Mouse (Mus musculus) CH12.LX (cell line): Measurements from ENCODE around the gene Dlgap1. TPM values are rescaled to one million over a fixed set of nuclear protein-coding genes. Genes with fewer than 3 reads are reported as not detected.
A peak's percentile ranks its signal among the peaks of the same experiment; 100 is the strongest.

Experiments
- DNase-seq: peaks from one replicate; pipeline ENCODE4 v3.0.0-alpha.2; 2013; ENCODE audit errors: extremely low read depth
- H3K27ac ChIP-seq: 2 replicates; pipeline ENCODE4 v1.5.1; 2012; ENCODE audit warnings: low read depth, mild to moderate bottlenecking, control low read depth, moderate library complexity; ENCODE audit not compliant: insufficient read depth
- H3K27me3 ChIP-seq: replicated peaks from 2 replicates; pipeline ENCODE3; 2012; ENCODE audit warnings: inconsistent platforms
- H3K36me3 ChIP-seq, 2 experiments: replicated peaks in 1 of 2; 2 replicates each; pipeline versions ENCODE3 to v1.6.1; 2012; ENCODE audit warnings: inconsistent platforms in 1 of 2, low read length in 1 of 2, mild to moderate bottlenecking in 1 of 2, mixed read lengths in 1 of 2, moderate library complexity in 1 of 2; ENCODE audit not compliant: control insufficient read depth in 1 of 2, insufficient read depth in 1 of 2
- H3K4me1 ChIP-seq, 2 experiments: 2 replicates each; pipeline ENCODE4 v1.6.1; 2012; ENCODE audit warnings: inconsistent platforms in 1 of 2, moderate library complexity in 1 of 2; ENCODE audit not compliant: insufficient read depth in 2 of 2, control insufficient read depth in 1 of 2
- H3K4me2 ChIP-seq: 2 replicates; pipeline ENCODE4 v1.6.1; 2012; ENCODE audit warnings: low read depth, mild to moderate bottlenecking, control low read depth; ENCODE audit not compliant: poor library complexity, insufficient read depth, severe bottlenecking
- H3K4me3 ChIP-seq, 3 experiments: fragments of 150-350 bp in 1 of 3; sonication (generic) in 1 of 3; replicated peaks in 1 of 3; 2 replicates each; pipeline versions ENCODE3 to v1.5.1; 2011 to 2012; ENCODE audit warnings: low read depth in 2 of 3, low read length in 2 of 3, mild to moderate bottlenecking in 2 of 3, moderate library complexity in 2 of 3, control low read depth in 1 of 3, improper control_type of control experiment in 1 of 3, inconsistent platforms in 1 of 3, mixed read lengths in 1 of 3; ENCODE audit not compliant: poor library complexity in 1 of 3
- H3K79me2 ChIP-seq: replicated peaks from 2 replicates; pipeline ENCODE4 v1.6.1; 2012; ENCODE audit warnings: mild to moderate bottlenecking, moderate library complexity; ENCODE audit not compliant: control insufficient read depth, poor library complexity, insufficient read depth, severe bottlenecking; ENCODE audit errors: extremely low read depth
- H3K9ac ChIP-seq: 2 replicates; pipeline ENCODE4 v1.6.1; 2012; ENCODE audit warnings: low read depth, mild to moderate bottlenecking, control low read depth, moderate library complexity; ENCODE audit not compliant: insufficient read depth
- H3K9me3 ChIP-seq: replicated peaks from 2 replicates; pipeline ENCODE3; 2012; ENCODE audit warnings: low read length, inconsistent platforms, mixed read lengths
- BHLHE40 ChIP-seq: IDR thresholded peaks from 2 replicates; pipeline ENCODE4 v1.6.1; 2011; ENCODE audit warnings: mild to moderate bottlenecking, low read depth, low read length, improper control_type of control experiment
- CHD1 ChIP-seq: IDR thresholded peaks from 2 replicates; pipeline ENCODE4 v1.6.1; 2012; ENCODE audit warnings: low read depth, low read length, improper control_type of control experiment, inconsistent platforms
- CHD2 ChIP-seq: IDR thresholded peaks from 2 replicates; pipeline ENCODE4 v1.6.1; 2011; ENCODE audit warnings: low read length, improper control_type of control experiment
- CTCF ChIP-seq, 2 experiments: IDR thresholded peaks in 1 of 2; conservative IDR thresholded peaks in 1 of 2; 2 replicates each; pipeline ENCODE4 v1.5.1; 2011 to 2012; ENCODE audit warnings: low read depth in 2 of 2, low read length in 2 of 2, improper control_type of control experiment in 1 of 2, inconsistent platforms in 1 of 2, mild to moderate bottlenecking in 1 of 2, moderate library complexity in 1 of 2
- E2F4 ChIP-seq: IDR thresholded peaks from 2 replicates; pipeline ENCODE4 v1.6.1; 2011; ENCODE audit warnings: low read depth, low read length, improper control_type of control experiment; ENCODE audit not compliant: insufficient replicate concordance
- ELF1 ChIP-seq: IDR thresholded peaks from 2 replicates; pipeline ENCODE4 v1.6.1; 2014; ENCODE audit warnings: low read depth, mild to moderate bottlenecking, inconsistent platforms, low read length, improper control_type of control experiment
- ETS1 ChIP-seq: conservative IDR thresholded peaks from 2 replicates; pipeline ENCODE4 v1.6.1; 2012; ENCODE audit warnings: low read depth, mild to moderate bottlenecking, inconsistent platforms, low read length, improper control_type of control experiment, moderate library complexity
- GABPA ChIP-seq: IDR thresholded peaks from 2 replicates; pipeline ENCODE4 v1.6.1; 2012; ENCODE audit warnings: low read depth, low read length, improper control_type of control experiment, inconsistent platforms; ENCODE audit not compliant: insufficient replicate concordance
- HCFC1 ChIP-seq: IDR thresholded peaks from 2 replicates; pipeline ENCODE4 v1.6.1; 2012; ENCODE audit warnings: low read depth, mild to moderate bottlenecking, inconsistent platforms, low read length, improper control_type of control experiment
- IRF4 ChIP-seq: IDR thresholded peaks from 2 replicates; pipeline ENCODE4 v1.6.1; 2014; ENCODE audit warnings: low read depth, mild to moderate bottlenecking, inconsistent platforms, low read length, improper control_type of control experiment
- JUN ChIP-seq: IDR thresholded peaks from 2 replicates; pipeline ENCODE4 v1.6.1; 2011; ENCODE audit warnings: low read depth, mild to moderate bottlenecking, low read length, improper control_type of control experiment, moderate library complexity; ENCODE audit not compliant: insufficient read depth
- JUND ChIP-seq: conservative IDR thresholded peaks from 2 replicates; pipeline ENCODE4 v1.6.1; 2011; ENCODE audit warnings: low read depth, low read length, improper control_type of control experiment
- KAT2A ChIP-seq: IDR thresholded peaks from 2 replicates; pipeline ENCODE4 v1.6.1; 2012; ENCODE audit warnings: low read length, improper control_type of control experiment, inconsistent platforms; ENCODE audit not compliant: insufficient replicate concordance
- MAX ChIP-seq: IDR thresholded peaks from 2 replicates; pipeline ENCODE4 v1.6.1; 2011; ENCODE audit warnings: low read length, improper control_type of control experiment
- MAZ ChIP-seq: IDR thresholded peaks from 2 replicates; pipeline ENCODE4 v1.6.1; 2012; ENCODE audit warnings: low read depth, mild to moderate bottlenecking, inconsistent platforms, low read length, improper control_type of control experiment, moderate library complexity
- MEF2A ChIP-seq: IDR thresholded peaks from 2 replicates; pipeline ENCODE4 v1.6.1; 2014; ENCODE audit warnings: low read depth, mild to moderate bottlenecking, inconsistent platforms, low read length, improper control_type of control experiment, borderline replicate concordance
- MXI1 ChIP-seq: IDR thresholded peaks from 2 replicates; pipeline ENCODE4 v1.6.1; 2011; ENCODE audit warnings: mild to moderate bottlenecking, low read depth, low read length, improper control_type of control experiment
- MYC ChIP-seq: IDR thresholded peaks from 2 replicates; pipeline ENCODE4 v1.6.1; 2011; ENCODE audit warnings: low read depth, mild to moderate bottlenecking, improper control_type of control experiment, low read length
- NELFE ChIP-seq: IDR thresholded peaks from 2 replicates; pipeline ENCODE4 v1.6.1; 2011; ENCODE audit warnings: low read depth, low read length, improper control_type of control experiment
- NRF1 ChIP-seq: IDR thresholded peaks from 2 replicates; pipeline ENCODE4 v1.6.1; 2014; ENCODE audit warnings: low read depth, mild to moderate bottlenecking, inconsistent platforms, low read length, improper control_type of control experiment, moderate library complexity
- PAX5 ChIP-seq: IDR thresholded peaks from 2 replicates; pipeline ENCODE4 v1.6.1; 2012; ENCODE audit warnings: low read length, inconsistent platforms, mixed read lengths
- POLR2AphosphoS2 ChIP-seq: IDR thresholded peaks from 2 replicates; pipeline ENCODE4 v1.6.1; 2011; ENCODE audit warnings: low read depth, low read length, improper control_type of control experiment
- RAD21 ChIP-seq: IDR thresholded peaks from 2 replicates; pipeline ENCODE4 v1.6.1; 2011; ENCODE audit warnings: low read depth, mild to moderate bottlenecking, low read length, improper control_type of control experiment, moderate library complexity
- RCOR1 ChIP-seq: conservative IDR thresholded peaks from 2 replicates; pipeline ENCODE4 v1.6.1; 2012; ENCODE audit warnings: low read depth, mild to moderate bottlenecking, inconsistent platforms, low read length, improper control_type of control experiment
- SIN3A ChIP-seq: IDR thresholded peaks from 2 replicates; pipeline ENCODE4 v1.6.1; 2012; ENCODE audit warnings: low read length, improper control_type of control experiment, inconsistent platforms
- SMC3 ChIP-seq: IDR thresholded peaks from 2 replicates; pipeline ENCODE4 v1.6.1; 2011; ENCODE audit warnings: low read depth, low read length, improper control_type of control experiment
- TCF12 ChIP-seq: IDR thresholded peaks from 2 replicates; pipeline ENCODE4 v1.6.1; 2014; ENCODE audit warnings: low read depth, mild to moderate bottlenecking, inconsistent platforms, low read length, improper control_type of control experiment
- UBTF ChIP-seq: IDR thresholded peaks from 2 replicates; pipeline ENCODE4 v1.6.1; 2012; ENCODE audit warnings: low read depth, mild to moderate bottlenecking, inconsistent platforms, low read length, improper control_type of control experiment, moderate library complexity
- USF2 ChIP-seq: conservative IDR thresholded peaks from 2 replicates; pipeline ENCODE4 v1.6.1; 2011; ENCODE audit warnings: low read depth, low read length, improper control_type of control experiment
- ZC3H11A ChIP-seq: IDR thresholded peaks from 2 replicates; pipeline ENCODE4 v1.6.1; 2012; ENCODE audit warnings: low read depth, mild to moderate bottlenecking, inconsistent platforms, low read length, improper control_type of control experiment
- ZKSCAN1 ChIP-seq: IDR thresholded peaks from 2 replicates; pipeline ENCODE4 v1.6.1; 2012; ENCODE audit warnings: low read depth, inconsistent platforms, low read length, improper control_type of control experiment, borderline replicate concordance
- ZMIZ1 ChIP-seq: IDR thresholded peaks from 2 replicates; pipeline ENCODE4 v1.6.1; 2012; ENCODE audit warnings: low read depth, mild to moderate bottlenecking, inconsistent platforms, low read length, improper control_type of control experiment
- dilution Hi-C: fragments of 300-500 bp; cut with MboI; formaldehyde crosslinking; loops from 2 replicates; pipeline ENCODE4 v1.14.3; 2020; ENCODE audit warnings: low sequenced_read_pairs; ENCODE audit not compliant: extremely low pct_unique_long_range_greater_than_20kb, extremely low pct_ligation_motif_present
- in situ Hi-C: fragments of 300-500 bp; cut with MboI; formaldehyde crosslinking; loops from 3 replicates; pipeline ENCODE4 v1.14.3; 2019; ENCODE audit warnings: low sequenced_read_pairs, low pct_ligation_motif_present, low pct_unique_long_range_greater_than_20kb, mixed read lengths
- polyA plus RNA-seq: library from polyadenylated mRNA; unstranded; fragments of >175 nt; gene quantifications from 2 replicates; pipeline ENCODE4 v1.2.1, GENCODE M21; 2012; ENCODE audit warnings: low read depth; ENCODE audit not compliant: insufficient read length
- total RNA-seq, 2 experiments: library from RNA; depleted of rRNA; stranded (reverse); fragments of 300-350 nt in 1 of 2; fragments of >200 nt in 1 of 2; gene quantifications; 2 replicates each; pipeline ENCODE4 v1.2.3; 2012 to 2014

Dlgap1 gene
- total and polyA plus RNA-seq, 3 experiments = 0.51 to 2.7 (median 1.2) TPM

DNA sequence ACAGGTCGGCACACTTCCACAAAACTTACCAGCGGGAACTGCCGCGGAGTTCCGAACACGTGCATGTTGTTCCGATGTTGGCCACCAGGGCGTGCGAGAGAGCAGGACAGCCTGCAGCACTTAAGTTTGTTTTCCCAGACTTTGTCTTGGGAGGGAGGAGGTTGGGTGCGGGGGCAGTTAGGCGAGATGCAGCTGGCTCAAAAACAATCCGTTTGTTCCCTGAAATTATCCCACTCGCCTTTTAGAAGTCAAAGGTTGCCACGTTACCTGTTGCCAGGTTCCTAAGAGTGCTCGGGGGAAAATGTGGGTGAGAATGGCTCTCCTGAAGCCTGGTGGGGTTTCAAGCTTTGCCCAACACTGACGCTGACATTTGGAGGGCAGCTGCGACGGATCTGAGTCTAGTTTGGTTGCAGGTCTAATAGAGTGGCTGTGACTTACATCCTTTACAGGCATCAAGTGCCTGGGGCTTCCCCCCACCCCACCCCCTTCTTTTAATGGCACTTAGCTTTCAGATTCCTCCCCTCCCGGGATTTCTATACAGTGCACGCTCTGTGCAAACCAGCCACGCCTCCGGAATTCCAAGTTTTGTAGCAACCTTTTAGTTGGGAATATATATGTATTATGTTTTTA lies 786.3 kb downstream of the Dlgap1 start:
- peak overlapping the region; percentile 97 for H3K4me2 ChIP-seq
- dilution Hi-C loops (no loop called here), in situ Hi-C loops (loop anchor here (10.0 kb wide), 1 partner anchor 190 kb away; no protein-coding TSS in a partner anchor)
- no peaks in the 10 kb centered on the region for H3K27me3 ChIP-seq
- peaks cover 3 to 20% of the 10 kb centered on the region in 2 experiments; a peak in 3 of 4 replicates for H3K4me1 ChIP-seq
- no peaks in the 10 kb centered on the region for H3K36me3 ChIP-seq
- DNase-seq = peak; percentile 68
- no peaks in the 10 kb centered on the region for H3K9me3 ChIP-seq
- TF ChIP-seq ZC3H11A (no peak), RCOR1 (no peak), KAT2A (no peak), CHD1 (no peak), IRF4 (no peak), ELF1 (no peak), SIN3A (no peak), MAZ (no peak), UBTF (no peak), USF2 (no peak), E2F4 (no peak), JUND (no peak), ETS1 (no peak), BHLHE40 (peak; percentile 85), CTCF (conservative IDR thresholded peaks at IDR 0.05 in 1 of 2, IDR thresholded peaks at IDR 0.05 in 1 of 2; ENCODE audit: low read depth in 2 of 2, low read length in 2 of 2) (peak; percentile 79 to 86), PAX5 (no peak), MXI1 (0 out of 2 replicates have a peak, but pooled peaks have one; percentile 13), ZKSCAN1 (no peak), MEF2A (no peak), HCFC1 (no peak), NELFE (no peak), NRF1 (no peak), ZMIZ1 (no peak), CHD2 (0 out of 2 replicates have a peak, but pooled peaks have one; percentile 15), POLR2AphosphoS2 (no peak), TCF12 (no peak), SMC3 (peak; percentile 86), GABPA (no peak), JUN (no peak), MAX (peak; percentile 93), RAD21 (peak; percentile 64), MYC (peak; percentile 92)
- no peaks in the 10 kb centered on the region for H3K79me2 ChIP-seq
- H3K4me3 ChIP-seq = peak overlapping the region; percentile 0 to 51 (median 32)
- no peak overlapping the region for H3K27ac ChIP-seq
- H3K9ac ChIP-seq = 0 out of 2 replicates have a peak overlapping the region, but pooled peaks have one; percentile 5
